Mouse (Mus musculus): ENCODE results near the gene Asb12.
"Not testable (repeated sequence)": the region's sequence is repeated elsewhere in the genome, so short reads cannot be mapped to it uniquely, and the experiment has no call there.

Gene Asb12

DNA sequence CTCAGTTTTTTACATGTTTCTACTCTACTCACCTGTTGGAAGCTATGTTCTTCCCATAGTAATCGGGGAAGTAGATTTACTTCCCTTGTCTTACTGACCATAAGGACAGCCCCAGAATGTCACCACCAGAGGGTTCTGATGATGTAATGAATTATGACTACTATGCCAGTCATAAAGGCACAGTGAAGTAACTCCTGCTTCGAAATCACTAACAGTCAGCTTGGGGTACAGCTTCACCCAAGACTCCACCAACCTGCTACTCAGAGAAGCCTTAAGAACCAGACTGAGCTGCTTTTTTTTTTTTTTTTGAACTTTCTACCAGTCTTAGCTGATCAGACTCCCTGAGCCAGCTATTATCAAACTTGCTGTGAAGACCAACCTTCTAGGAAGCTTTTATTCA, at the start of gene Asb12, which contains the start of gene Pfn5:
TSS of gene Asb12 (minus strand) at position 101 of the 400 bp plus-strand sequence.
TSS of gene Pfn5 (plus strand) at position 218 of the 400 bp plus-strand sequence.
- no peak for DNase-seq (ENCODE audit: low spot score)

DNA sequence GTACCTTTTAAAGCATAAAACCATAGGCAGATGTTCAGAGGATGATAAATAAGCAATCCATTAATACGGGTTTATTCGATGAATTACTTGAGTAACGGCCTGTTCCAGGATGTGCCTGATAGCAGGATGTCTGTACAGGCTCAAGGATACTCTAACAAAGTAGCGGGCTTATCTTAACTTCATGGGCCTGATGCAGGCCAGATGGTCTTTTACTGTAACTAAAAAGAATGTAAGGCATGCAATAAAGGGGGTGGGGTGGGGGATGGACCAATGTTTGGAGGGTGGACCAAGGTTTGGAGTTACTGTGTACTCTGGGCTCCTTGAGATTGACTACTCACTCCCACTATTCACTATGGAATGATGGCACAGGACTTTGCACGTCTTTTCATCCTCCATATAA, 42.8 kb upstream of the Asb12 start:
- no peak for DNase-seq (ENCODE audit: low spot score)

- no peak for DNase-seq (ENCODE audit: low spot score)
Observed at GRCm38 (mm10) chrX:95554321-95554720, 3.5 kb downstream of the Asb12 start.

- not testable (repeated sequence) for DNase-seq (ENCODE audit: low spot score)
Observed at GRCm38 (mm10) chrX:95535493-95535892, 22.3 kb downstream of the Asb12 start.

- DNase-seq (ENCODE audit: low spot score) = no peak
Observed at GRCm38 (mm10) chrX:95525166-95525565, 32.6 kb downstream of the Asb12 start.

DNA sequence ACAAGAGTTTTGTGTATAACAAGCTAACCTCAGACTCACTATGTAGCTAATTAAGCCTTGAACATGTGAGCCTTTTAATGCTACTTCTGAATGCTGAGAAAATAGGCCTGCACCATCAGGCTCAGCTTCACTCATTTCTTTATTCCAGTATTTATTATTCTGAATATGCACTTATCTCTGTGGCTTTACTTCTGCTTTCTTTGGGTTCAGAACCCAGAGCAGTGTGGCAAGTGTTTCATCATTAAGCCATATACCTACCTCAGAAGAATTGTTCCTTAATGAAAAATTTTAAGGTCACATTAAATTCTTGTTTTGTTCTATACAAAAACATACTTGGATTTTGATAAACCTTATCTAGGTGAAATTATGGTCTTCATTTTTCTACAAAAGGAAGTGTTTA, 33.9 kb downstream of the Asb12 start:
- no peak for DNase-seq (ENCODE audit: low spot score)

DNA sequence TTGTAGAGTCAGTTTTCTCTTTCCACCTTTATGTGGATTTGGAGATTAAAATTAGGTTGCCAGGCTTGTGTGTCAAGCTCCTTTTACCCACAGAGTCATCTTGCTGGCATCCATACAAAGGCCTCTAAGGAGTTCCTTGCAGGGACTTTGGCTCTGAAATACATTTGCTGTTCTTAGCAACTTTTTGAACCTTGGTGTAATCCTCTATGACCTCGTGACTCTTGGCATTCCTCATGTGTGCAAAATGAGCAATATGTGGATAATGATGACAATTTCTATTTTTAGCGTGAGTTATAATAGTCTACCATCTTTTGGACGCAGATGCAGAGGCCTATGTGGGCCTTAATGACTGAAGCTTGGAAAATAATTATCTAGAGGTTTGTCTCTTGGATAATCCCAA, 100.6 kb downstream of the Asb12 start:
- DNase-seq (ENCODE audit: low spot score) = peak; percentile 48

GRCm38 (mm10) chrX:95445866-95446265, 111.9 kb downstream of the Asb12 start:
- no peak for DNase-seq (ENCODE audit: low spot score)

- no peak for DNase-seq (ENCODE audit: low spot score)
Observed at GRCm38 (mm10) chrX:95445141-95445540, 112.6 kb downstream of the Asb12 start.

DNA sequence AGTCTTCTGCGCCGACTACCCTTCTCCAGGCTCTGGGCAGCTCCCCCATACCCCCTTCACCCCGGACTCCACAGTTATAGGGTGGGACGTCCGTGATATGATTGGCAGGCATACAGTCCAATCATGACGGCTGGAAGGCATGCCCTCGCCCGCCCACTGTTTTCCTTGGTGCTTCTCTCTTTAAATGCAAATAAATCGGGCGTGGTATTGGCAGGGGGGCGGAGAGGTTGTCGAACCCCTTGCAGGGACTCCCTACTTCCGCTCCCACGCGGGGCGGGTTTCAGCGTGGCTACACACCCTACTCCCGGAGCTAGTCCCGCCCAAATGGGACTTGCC, 113.0 kb downstream of the Asb12 start, which contains the start of gene Amer1:
TSS of gene Amer1 (minus strand) at position 97 of the 336 bp plus-strand sequence.
- peak; percentile 96 for DNase-seq (ENCODE audit: low spot score)

- DNase-seq (ENCODE audit: low spot score) = peak; percentile 66
Observed at GRCm38 (mm10) chrX:95443898-95444775, 113.7 kb downstream of the Asb12 start.

DNA sequence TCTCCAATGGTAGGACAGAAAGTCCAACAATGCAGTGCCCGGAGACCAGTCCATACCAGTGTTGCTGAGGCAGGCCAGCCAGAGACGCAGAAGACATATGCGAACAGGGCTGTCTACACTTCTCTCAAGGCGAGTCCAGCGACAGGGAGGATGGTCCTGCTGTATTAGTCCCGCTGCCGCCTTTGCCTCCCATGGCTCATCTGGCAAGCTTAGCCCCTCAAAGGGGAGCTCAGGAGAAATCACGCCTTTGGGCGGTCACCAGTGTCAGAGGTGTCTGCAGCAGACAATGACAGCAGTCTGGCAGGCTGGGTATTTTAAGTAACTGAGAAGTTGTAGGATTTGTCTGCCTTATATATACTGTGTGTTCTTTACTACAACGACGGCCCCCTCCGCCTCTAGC, 114.4 kb downstream of the Asb12 start:
- peak; percentile 36 for DNase-seq (ENCODE audit: low spot score)

GRCm38 (mm10) chrX:95442261-95442660, 115.5 kb downstream of the Asb12 start:
- peak; percentile 44 for DNase-seq (ENCODE audit: low spot score)

GRCm38 (mm10) chrX:95441290-95441689, 116.5 kb downstream of the Asb12 start:
- DNase-seq (ENCODE audit: low spot score) = peak; percentile 26

DNA sequence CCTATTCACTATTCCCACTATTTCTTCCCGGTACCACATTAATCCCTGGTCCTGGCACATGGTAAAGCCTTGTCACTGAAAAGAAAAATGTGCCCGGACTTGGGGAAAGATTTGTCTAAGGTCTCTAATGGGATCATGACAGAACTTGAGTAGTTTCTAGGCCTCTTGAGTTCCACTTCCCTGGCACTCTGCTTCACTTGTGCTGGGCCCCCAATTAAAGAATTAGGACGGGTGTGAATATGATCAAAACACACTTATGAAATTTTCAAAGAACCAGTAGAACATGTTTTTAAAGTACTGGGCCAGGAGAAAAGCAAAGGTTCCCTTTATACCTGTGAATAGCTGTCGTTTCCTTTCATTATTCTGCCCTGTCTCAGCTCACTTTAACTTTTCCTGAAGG, 119.3 kb downstream of the Asb12 start:
- DNase-seq (ENCODE audit: low spot score) = no peak

- peak; percentile 67 for DNase-seq (ENCODE audit: low spot score)
Observed at GRCm38 (mm10) chrX:95437236-95437635, 120.6 kb downstream of the Asb12 start.

Measured in adipocyte (in vitro differentiated cells).